Mouse (Mus musculus) layer of hippocampus, adult 6 months (tissue): ENCODE data around the gene Rdh14. TPM values are rescaled to one million over a fixed set of nuclear protein-coding genes. Genes with fewer than 3 reads are reported as not detected.

Source experiments
- long read RNA-seq, 2 experiments: library from polyadenylated mRNA; unstranded; transcript quantifications; one replicate each; pipeline ENCODE4 v2.0.0; 2019 to 2020
- polyA plus RNA-seq: library from polyadenylated mRNA; unstranded; fragments of <200 nt; fragmentation: Nextera tagmentation; gene quantifications from 2 replicates; pipeline ENCODE4 v1.2.3, GENCODE M21; 2021

The Rdh14 gene
- 73.0 and 73.8 TPM in 2 replicates for polyA plus RNA-seq
- long read RNA-seq, experiment 1, transcript Rdh14-201 (2 exons, 1,480 nt) = major isoform, 122 of 123 reads
- long read RNA-seq, experiment 1, partial matches to known transcripts = 0 of 123 reads
- long read RNA-seq, experiment 1, other reads (novel, unspliced or antisense) = 1 of 123 reads
- long read RNA-seq, experiment 2, transcript Rdh14-201 (2 exons, 1,480 nt) = major isoform, 205 of 240 reads
- long read RNA-seq, experiment 2, partial matches to known transcripts = 1 of 240 reads
- long read RNA-seq, experiment 2, other reads (novel, unspliced or antisense) = 34 of 240 reads

DNA sequence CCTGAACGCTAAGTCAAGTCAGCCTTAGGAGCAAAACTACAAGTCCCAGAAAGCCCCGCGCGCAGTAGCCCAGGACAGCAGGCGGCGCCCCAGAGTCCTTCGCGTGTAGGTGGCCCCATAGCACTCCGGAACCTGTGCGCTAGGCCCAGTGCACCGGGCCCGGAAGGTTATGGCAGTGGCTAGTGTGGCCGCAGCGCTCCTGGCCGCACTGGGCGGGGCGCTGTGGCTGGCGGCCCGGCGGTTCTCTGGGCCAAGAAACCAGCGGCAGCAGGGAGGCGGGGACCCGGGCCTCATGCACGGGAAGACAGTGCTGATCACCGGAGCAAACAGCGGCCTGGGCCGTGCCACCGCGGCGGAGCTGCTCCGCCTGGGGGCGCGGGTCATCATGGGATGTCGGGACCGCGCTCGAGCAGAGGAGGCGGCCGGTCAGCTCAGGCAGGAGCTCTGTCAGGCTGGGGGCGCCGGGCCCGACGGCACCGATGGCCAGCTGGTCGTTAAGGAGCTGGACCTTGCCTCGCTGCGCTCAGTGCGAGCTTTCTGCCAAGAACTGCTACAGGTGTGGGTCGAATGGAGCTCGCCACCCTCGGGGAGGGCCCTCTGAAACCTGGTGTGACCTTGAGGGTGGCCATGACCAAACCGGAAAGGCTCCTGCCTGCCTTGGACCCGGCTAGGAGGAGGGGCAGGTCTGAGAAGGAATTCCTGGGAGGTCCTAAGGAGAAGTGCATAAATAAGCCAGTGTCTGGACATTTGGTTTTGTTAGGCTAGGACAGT lies at the start of gene Rdh14:
Rdh14 (plus strand) TSS at position 102 of the 771 bp plus-strand sequence.

DNA sequence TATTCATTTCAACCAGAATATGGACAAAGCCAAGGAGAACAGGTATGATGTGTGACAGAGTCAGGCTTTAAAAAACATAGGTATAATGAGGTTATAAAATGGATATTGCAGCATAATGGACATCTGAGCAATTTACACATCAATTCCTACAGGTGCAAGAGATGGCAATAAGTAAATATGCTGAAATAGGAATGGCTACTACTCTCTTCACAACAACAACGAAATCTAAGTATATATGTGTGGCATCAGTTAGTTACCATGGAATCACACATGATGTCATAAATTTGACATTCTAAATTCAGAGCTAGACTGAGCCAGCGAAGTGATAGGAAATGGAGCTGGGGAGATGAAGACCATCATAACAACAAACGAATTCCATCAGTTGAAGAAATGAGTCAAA lies 20.9 kb upstream of the Rdh14 start, which contains the start of gene Nt5c1b:
Nt5c1b (plus strand) TSS at position 301 of the 400 bp plus-strand sequence.

Other genes with a start within 250 kb of the Rdh14 start
- not detected in 2 replicates for gene Nt5c1b, start 20.8 kb upstream of the Rdh14 start, polyA plus RNA-seq